Mouse (Mus musculus): Measurements from ENCODE around the gene Gdf1. TPM values are rescaled to one million over a fixed set of nuclear protein-coding genes. Genes with fewer than 3 reads are reported as not detected.

Gdf1 gene
- polyA plus RNA-seq, 1 experiment from 2014 or later: 4.3 TPM

DNA sequence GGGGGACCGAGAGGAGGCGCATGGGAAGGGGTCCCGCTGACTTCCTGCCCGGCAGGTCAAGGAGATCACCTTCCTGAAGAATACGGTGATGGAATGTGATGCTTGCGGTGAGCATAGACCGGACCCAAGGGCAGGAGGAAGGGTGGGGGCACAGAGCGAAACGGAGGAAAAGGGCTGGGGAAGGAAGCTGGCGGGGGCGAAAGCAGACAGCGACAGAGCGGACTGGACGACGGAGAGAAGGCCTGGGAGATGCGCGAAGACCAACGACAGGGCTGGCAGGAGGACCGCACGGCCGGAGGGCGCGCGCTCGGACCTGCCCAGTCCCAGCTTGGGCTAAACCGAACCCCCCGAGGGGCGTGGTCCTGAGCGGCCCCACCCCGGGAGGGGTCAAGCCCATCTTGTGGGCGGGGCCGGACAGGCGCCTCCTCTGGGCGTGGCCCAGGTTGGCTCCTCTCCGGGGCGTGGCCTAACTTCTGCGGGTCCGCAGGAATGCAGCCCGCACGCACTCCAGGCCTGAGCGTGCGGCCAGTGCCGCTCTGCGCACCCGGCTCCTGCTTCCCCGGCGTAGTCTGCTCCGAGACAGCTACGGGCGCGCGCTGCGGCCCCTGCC is 44.8 kb downstream of the Gdf1 start:
- WGBS: 1% methylated on average over 53 of the region's 53 CpGs
- Histone ChIP-seq H3K9me3 (no peaks in the 10 kb centered on the region), H3K4me3 (peak overlapping the region; percentile 47), H3K27me3 (ENCODE audit: insufficient read depth, poor library complexity, severe bottlenecking) (peaks cover 99% of the 10 kb centered on the region), H3K27ac (no peak overlapping the region), H3K36me3 (no peaks in the 10 kb centered on the region), H3K4me1 (replicated peaks) (peaks cover 39% of the 10 kb centered on the region)
- peak; percentile 63 for DNase-seq (ENCODE audit: low spot score)

- Histone ChIP-seq H3K4me1 (replicated peaks) (peaks cover 39% of the 10 kb centered on the region), H3K27ac (no peak overlapping the region), H3K27me3 (ENCODE audit: insufficient read depth, poor library complexity, severe bottlenecking) (peaks cover 99% of the 10 kb centered on the region), H3K36me3 (no peaks in the 10 kb centered on the region), H3K4me3 (peak overlapping the region; percentile 47), H3K9me3 (no peaks in the 10 kb centered on the region)
- 6% methylated on average over 35 of the region's 35 CpGs for WGBS
- DNase-seq (ENCODE audit: low spot score): peak; percentile 18
Observed at GRCm38 (mm10) chr8:70375212-70375859, 45.7 kb downstream of the Gdf1 start.

GRCm38 (mm10) chr8:70376275-70376741 is 46.7 kb downstream of the Gdf1 start:
- DNase-seq (ENCODE audit: low spot score): peak; percentile 37
- 8% methylated on average over 37 of the region's 37 CpGs for WGBS
- peak overlapping the region; percentile 26; the same call in 1 of the 2 replicates for H3K4me3 ChIP-seq

GRCm38 (mm10) chr8:70377049-70377448 is 47.4 kb downstream of the Gdf1 start:
- no peak overlapping the region for H3K27ac ChIP-seq
- no peak overlapping the region for H3K4me3 ChIP-seq
- no peaks in the 10 kb centered on the region for H3K36me3 ChIP-seq
- DNase-seq (ENCODE audit: low spot score): peak; percentile 14
- no peaks in the 10 kb centered on the region for H3K9me3 ChIP-seq
- H3K27me3 ChIP-seq (ENCODE audit: insufficient read depth, poor library complexity, severe bottlenecking): peaks cover 98% of the 10 kb centered on the region
- peaks cover 39% of the 10 kb centered on the region for H3K4me1 ChIP-seq (replicated peaks)
- WGBS: 16% methylated on average over 15 of the region's 15 CpGs

More at GRCm38 (mm10) chr8:70376275-70376741, 46.7 kb downstream of the Gdf1 start:
- no peaks in the 10 kb centered on the region for H3K36me3 ChIP-seq
- no peak overlapping the region for H3K27ac ChIP-seq
- H3K4me1 ChIP-seq (replicated peaks): peaks cover 39% of the 10 kb centered on the region
- H3K9me3 ChIP-seq: no peaks in the 10 kb centered on the region
- H3K27me3 ChIP-seq (ENCODE audit: insufficient read depth, poor library complexity, severe bottlenecking): peaks cover 98% of the 10 kb centered on the region

DNA sequence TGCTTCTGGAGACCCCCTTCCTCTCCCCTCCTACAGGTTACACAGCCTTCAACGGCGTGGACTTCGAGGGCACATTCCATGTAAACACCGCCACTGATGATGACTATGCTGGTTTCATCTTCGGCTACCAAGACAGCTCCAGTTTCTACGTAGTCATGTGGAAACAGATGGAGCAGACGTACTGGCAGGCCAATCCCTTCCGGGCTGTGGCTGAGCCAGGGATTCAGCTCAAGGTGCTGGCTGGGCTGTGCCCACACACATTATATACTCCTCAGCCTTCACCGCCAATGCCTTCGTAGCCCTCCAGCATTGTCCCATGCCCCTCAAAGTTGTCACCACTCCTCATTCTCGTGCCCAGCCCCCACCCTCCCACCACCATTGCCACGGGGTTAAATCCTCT is 50.5 kb downstream of the Gdf1 start:
- Histone ChIP-seq H3K4me3 (no peak overlapping the region), H3K27ac (no peak overlapping the region), H3K36me3 (peaks cover 6% of the 10 kb centered on the region), H3K4me1 (replicated peaks) (peaks cover 17% of the 10 kb centered on the region), H3K27me3 (ENCODE audit: insufficient read depth, poor library complexity, severe bottlenecking) (peaks cover 74% of the 10 kb centered on the region), H3K9me3 (no peaks in the 10 kb centered on the region)
- 88% methylated on average over 12 of the region's 12 CpGs for WGBS
- no peak for DNase-seq (ENCODE audit: low spot score)

Other genes starting within 250 kb of the Gdf1 start
- gene Hapln4, start 246.4 kb upstream of the Gdf1 start, polyA plus RNA-seq (2016; fragmentation: Nextera tagmentation; extraction: Ambion mirVana): 0.12 and 0.20 TPM in 2 replicates
- gene Ncan, start 208.9 kb upstream of the Gdf1 start, polyA plus RNA-seq (2016; fragmentation: Nextera tagmentation; extraction: Ambion mirVana): 20.2 and 67.1 TPM in 2 replicates
- 37.0 and 38.0 TPM in 2 replicates for gene Nr2c2ap, start 198.5 kb upstream of the Gdf1 start, polyA plus RNA-seq (2016; fragmentation: Nextera tagmentation; extraction: Ambion mirVana)
- 19.5 and 20.6 TPM in 2 replicates for gene Rfxank, start 190.7 kb upstream of the Gdf1 start, polyA plus RNA-seq (2016; fragmentation: Nextera tagmentation; extraction: Ambion mirVana)
- 46.9 and 48.3 TPM in 2 replicates for gene Borcs8, start 190.3 kb upstream of the Gdf1 start, polyA plus RNA-seq (2016; fragmentation: Nextera tagmentation; extraction: Ambion mirVana)
- 0.58 and 0.76 TPM in 2 replicates for gene Mef2b, start 190.1 kb upstream of the Gdf1 start, polyA plus RNA-seq (2016; fragmentation: Nextera tagmentation; extraction: Ambion mirVana)
- 56.2 and 64.9 TPM in 2 replicates for gene Tmem161a, start 157.5 kb upstream of the Gdf1 start, polyA plus RNA-seq (2016; fragmentation: Nextera tagmentation; extraction: Ambion mirVana)
- gene Slc25a42, start 117.5 kb upstream of the Gdf1 start, polyA plus RNA-seq (2016; fragmentation: Nextera tagmentation; extraction: Ambion mirVana): 2.6 and 3.5 TPM in 2 replicates
- gene Sugp2, start 95.6 kb upstream of the Gdf1 start, polyA plus RNA-seq (2016; fragmentation: Nextera tagmentation; extraction: Ambion mirVana): 56.1 and 58.2 TPM in 2 replicates
- gene Armc6, start 95.4 kb upstream of the Gdf1 start, polyA plus RNA-seq (2016; fragmentation: Nextera tagmentation; extraction: Ambion mirVana): 39.7 and 40.9 TPM in 2 replicates
- 107 and 108 TPM in 2 replicates for gene Homer3, start 47.0 kb upstream of the Gdf1 start, polyA plus RNA-seq (2016; fragmentation: Nextera tagmentation; extraction: Ambion mirVana)
- gene Ddx49, start 27.3 kb upstream of the Gdf1 start, polyA plus RNA-seq (2016; fragmentation: Nextera tagmentation; extraction: Ambion mirVana): 54.4 and 54.8 TPM in 2 replicates
- gene Cope, start 27.3 kb upstream of the Gdf1 start, polyA plus RNA-seq (2016; fragmentation: Nextera tagmentation; extraction: Ambion mirVana): 324 and 329 TPM in 2 replicates
- gene Cers1, start 14.0 kb upstream of the Gdf1 start, polyA plus RNA-seq (2016; fragmentation: Nextera tagmentation; extraction: Ambion mirVana): 3.0 and 7.3 TPM in 2 replicates
- 19.0 and 25.0 TPM in 2 replicates for gene Upf1, start 23.5 kb downstream of the Gdf1 start, polyA plus RNA-seq (2016; fragmentation: Nextera tagmentation; extraction: Ambion mirVana)
- gene Comp, start 43.7 kb downstream of the Gdf1 start, polyA plus RNA-seq (2016; fragmentation: Nextera tagmentation; extraction: Ambion mirVana): 0.27 and 0.38 TPM in 2 replicates
- 14.8 and 16.7 TPM in 2 replicates for gene Crtc1, start 109.8 kb downstream of the Gdf1 start, polyA plus RNA-seq (2016; fragmentation: Nextera tagmentation; extraction: Ambion mirVana)
- 18.5 and 19.1 TPM in 2 replicates for gene Klhl26, start 147.2 kb downstream of the Gdf1 start, polyA plus RNA-seq (2016; fragmentation: Nextera tagmentation; extraction: Ambion mirVana)
- 11.1 and 11.5 TPM in 2 replicates for gene Tmem59l, start 157.5 kb downstream of the Gdf1 start, polyA plus RNA-seq (2016; fragmentation: Nextera tagmentation; extraction: Ambion mirVana)
- 4.5 and 10.3 TPM in 2 replicates for gene Crlf1, start 163.3 kb downstream of the Gdf1 start, polyA plus RNA-seq (2016; fragmentation: Nextera tagmentation; extraction: Ambion mirVana)
- gene Rex1bd, start 176.9 kb downstream of the Gdf1 start, polyA plus RNA-seq (2016; fragmentation: Nextera tagmentation; extraction: Ambion mirVana): 131 and 148 TPM in 2 replicates
- 914 and 933 TPM in 2 replicates for gene Uba52, start 181.0 kb downstream of the Gdf1 start, polyA plus RNA-seq (2016; fragmentation: Nextera tagmentation; extraction: Ambion mirVana)
- gene Fkbp8, start 197.9 kb downstream of the Gdf1 start, polyA plus RNA-seq (2016; fragmentation: Nextera tagmentation; extraction: Ambion mirVana): 311 and 360 TPM in 2 replicates
- gene Kxd1, start 198.1 kb downstream of the Gdf1 start, polyA plus RNA-seq (2016; fragmentation: Nextera tagmentation; extraction: Ambion mirVana): 54.3 and 57.7 TPM in 2 replicates
- 20.5 and 22.4 TPM in 2 replicates for gene Ell, start 209.6 kb downstream of the Gdf1 start, polyA plus RNA-seq (2016; fragmentation: Nextera tagmentation; extraction: Ambion mirVana)